Mouse (Mus musculus): Measurements from ENCODE around the gene Znhit3. TPM values are rescaled to one million over a fixed set of nuclear protein-coding genes. Genes with fewer than 3 reads are reported as not detected.

Znhit3 gene
- polyA plus RNA-seq, 1 experiment from 2014 or later, result 91.5 TPM

DNA sequence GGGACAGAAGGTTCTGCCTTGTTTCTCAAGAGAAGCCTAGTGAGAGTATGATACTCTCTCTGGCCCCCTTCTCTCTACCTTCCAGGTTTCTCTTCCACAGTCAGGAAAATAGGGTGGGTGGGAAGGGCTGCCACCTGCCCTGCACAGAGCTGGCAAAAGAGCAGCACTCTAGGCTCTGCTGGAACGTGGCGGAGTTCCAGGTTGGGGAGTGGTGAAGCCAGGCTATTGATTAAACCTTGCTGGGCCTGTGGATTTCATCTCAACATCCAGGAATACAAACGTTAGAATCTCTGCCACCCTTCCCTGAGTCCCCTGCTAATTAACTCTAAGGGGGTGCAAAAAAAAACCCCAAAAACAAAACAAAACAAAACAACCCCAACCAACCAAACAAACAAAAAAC, 32.4 kb upstream of the Znhit3 start:
- Histone ChIP-seq H3K4me1 (peaks cover 20% of the 10 kb centered on the region), H3K27me3 (ENCODE audit: low read depth, poor library complexity, severe bottlenecking) (peaks cover 23% of the 10 kb centered on the region), H3K27ac (no peak overlapping the region), H3K4me3 (no peak overlapping the region), H3K36me3 (no peaks in the 10 kb centered on the region), H3K9me3 (replicated peaks) (no peaks in the 10 kb centered on the region)
- WGBS, result 58% methylated on average over 3 of the region's 3 CpGs
- no peak for DNase-seq (ENCODE audit: low spot score)

GRCm38 (mm10) chr11:84948114-84948513, 31.9 kb upstream of the Znhit3 start:
- no peak overlapping the region for H3K27ac ChIP-seq
- no peak overlapping the region for H3K4me3 ChIP-seq
- no peaks in the 10 kb centered on the region for H3K9me3 ChIP-seq (replicated peaks)
- no peaks in the 10 kb centered on the region for H3K36me3 ChIP-seq
- H3K27me3 ChIP-seq (ENCODE audit: low read depth, poor library complexity, severe bottlenecking), result peaks cover 27% of the 10 kb centered on the region
- 72% methylated on average over 3 of the region's 3 CpGs for WGBS
- peaks cover 23% of the 10 kb centered on the region for H3K4me1 ChIP-seq
- no peak for DNase-seq (ENCODE audit: low spot score)

GRCm38 (mm10) chr11:84947206-84947605, 31.0 kb upstream of the Znhit3 start:
- no peak for DNase-seq (ENCODE audit: low spot score)
- 80% methylated on average over 6 of the region's 6 CpGs for WGBS
- Histone ChIP-seq H3K27me3 (ENCODE audit: low read depth, poor library complexity, severe bottlenecking) (peaks cover 31% of the 10 kb centered on the region), H3K4me3 (no peak overlapping the region), H3K4me1 (peaks cover 23% of the 10 kb centered on the region), H3K9me3 (replicated peaks) (no peaks in the 10 kb centered on the region), H3K27ac (no peak overlapping the region), H3K36me3 (no peaks in the 10 kb centered on the region)

- Histone ChIP-seq H3K27me3 (ENCODE audit: low read depth, poor library complexity, severe bottlenecking) (peaks cover 31% of the 10 kb centered on the region), H3K4me3 (no peak overlapping the region), H3K36me3 (no peaks in the 10 kb centered on the region), H3K27ac (no peak overlapping the region), H3K9me3 (replicated peaks) (no peaks in the 10 kb centered on the region), H3K4me1 (peaks cover 23% of the 10 kb centered on the region)
- WGBS, result 52% methylated on average over 3 of the region's 3 CpGs
- DNase-seq (ENCODE audit: low spot score), result no peak
Measured at GRCm38 (mm10) chr11:84945841-84946240, 29.7 kb upstream of the Znhit3 start.

- Histone ChIP-seq H3K9me3 (replicated peaks) (no peaks in the 10 kb centered on the region), H3K4me1 (peaks cover 23% of the 10 kb centered on the region), H3K4me3 (no peak overlapping the region), H3K27ac (no peak overlapping the region), H3K27me3 (ENCODE audit: low read depth, poor library complexity, severe bottlenecking) (peaks cover 31% of the 10 kb centered on the region), H3K36me3 (no peaks in the 10 kb centered on the region)
- WGBS, result 3% methylated on average over 12 of the region's 12 CpGs
- no peak for DNase-seq (ENCODE audit: low spot score)
Measured at GRCm38 (mm10) chr11:84944639-84945435, 28.7 kb upstream of the Znhit3 start.

DNA sequence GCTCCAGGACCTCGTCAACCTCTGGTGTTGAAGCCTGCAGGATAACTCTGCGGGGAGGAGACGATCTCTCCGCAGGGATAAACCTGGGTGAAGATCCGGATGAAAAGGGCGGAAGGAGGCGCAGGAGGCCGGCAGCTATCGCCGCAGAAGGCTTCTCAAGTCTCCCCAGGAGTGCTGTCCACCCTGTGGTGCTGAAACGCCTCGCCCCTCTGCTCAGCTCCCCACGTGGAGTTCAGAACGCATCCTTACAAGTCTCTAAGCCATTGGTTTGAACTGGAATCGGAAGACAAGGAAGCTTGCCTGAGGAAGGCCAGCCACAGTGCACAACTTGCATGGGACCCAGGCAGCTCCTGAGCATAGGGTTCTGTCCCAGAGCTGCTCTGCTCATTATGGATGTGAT, 27.8 kb upstream of the Znhit3 start:
- no peaks in the 10 kb centered on the region for H3K9me3 ChIP-seq (replicated peaks)
- H3K4me1 ChIP-seq, result peaks cover 23% of the 10 kb centered on the region
- no peaks in the 10 kb centered on the region for H3K36me3 ChIP-seq
- H3K27me3 ChIP-seq (ENCODE audit: low read depth, poor library complexity, severe bottlenecking), result peaks cover 31% of the 10 kb centered on the region
- no peak overlapping the region for H3K27ac ChIP-seq
- H3K4me3 ChIP-seq, result 0 out of 2 replicates have a peak overlapping the region, but pooled peaks have one; percentile 10
- peak; percentile 84 for DNase-seq (ENCODE audit: low spot score)
- under 1% methylated on average over 15 of the region's 15 CpGs for WGBS

GRCm38 (mm10) chr11:84940140-84940539, 24.0 kb upstream of the Znhit3 start:
- DNase-seq (ENCODE audit: low spot score), result no peak
- H3K36me3 ChIP-seq, result no peaks in the 10 kb centered on the region
- H3K4me3 ChIP-seq, result no peak overlapping the region
- WGBS, result 85% methylated on average over 10 of the region's 10 CpGs
- H3K27me3 ChIP-seq (ENCODE audit: low read depth, poor library complexity, severe bottlenecking), result peaks cover 25% of the 10 kb centered on the region
- no peaks in the 10 kb centered on the region for H3K9me3 ChIP-seq (replicated peaks)
- H3K27ac ChIP-seq, result no peak overlapping the region
- H3K4me1 ChIP-seq, result peaks cover 20% of the 10 kb centered on the region

DNA sequence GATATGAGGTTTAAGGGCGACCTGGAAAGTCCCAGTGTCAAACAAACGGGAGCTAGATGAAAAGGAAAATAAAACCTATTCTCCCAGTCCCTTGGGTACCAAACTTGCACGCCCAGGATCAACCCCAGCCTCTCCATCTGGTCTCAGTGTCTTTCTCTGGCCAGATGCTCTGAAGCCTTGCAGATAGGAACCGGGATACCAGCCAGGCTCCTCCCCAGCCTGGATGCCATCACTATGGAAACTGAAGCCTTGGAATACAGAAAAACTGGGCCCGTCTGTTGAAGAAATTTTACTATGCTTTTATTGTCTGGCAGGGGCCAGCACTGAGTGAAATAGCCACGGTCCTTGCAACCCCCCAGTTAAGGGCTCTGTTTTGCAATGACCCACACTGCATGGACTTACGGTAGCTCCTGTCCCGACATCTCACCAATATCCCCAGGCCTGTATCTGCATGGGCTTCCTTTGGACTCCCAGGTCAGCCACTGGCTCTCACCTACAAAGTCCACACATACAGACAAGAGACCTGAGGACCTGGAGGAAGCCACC, 23.4 kb upstream of the Znhit3 start:
- DNase-seq (ENCODE audit: low spot score), result no peak
- WGBS, result 73% methylated on average over 8 of the region's 8 CpGs
- Histone ChIP-seq H3K27me3 (ENCODE audit: low read depth, poor library complexity, severe bottlenecking) (peaks cover 19% of the 10 kb centered on the region), H3K4me3 (no peak overlapping the region), H3K4me1 (peaks cover 14% of the 10 kb centered on the region), H3K9me3 (replicated peaks) (no peaks in the 10 kb centered on the region), H3K36me3 (no peaks in the 10 kb centered on the region), H3K27ac (no peak overlapping the region)

DNA sequence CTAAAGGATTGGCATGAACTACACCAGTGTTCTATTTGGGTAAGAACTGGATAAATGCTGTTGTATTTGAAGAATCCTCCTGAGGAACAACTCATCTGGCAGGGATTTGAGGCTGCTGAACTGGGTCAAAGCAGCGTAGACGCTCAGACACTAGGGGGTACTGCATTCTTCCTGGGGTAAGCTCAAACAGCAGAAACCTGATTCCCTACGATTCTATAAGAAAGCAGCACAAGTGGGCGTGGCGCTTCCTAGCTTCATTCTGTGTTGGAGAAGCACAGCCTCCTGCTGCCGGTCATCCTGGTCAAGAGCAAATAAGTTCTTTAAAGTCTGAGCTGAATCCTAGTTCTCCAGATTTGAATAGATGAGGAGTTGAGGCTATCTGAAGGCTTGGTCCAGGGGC, 16.1 kb upstream of the Znhit3 start:
- H3K36me3 ChIP-seq, result no peaks in the 10 kb centered on the region
- no peak overlapping the region for H3K4me3 ChIP-seq
- no peak overlapping the region for H3K27ac ChIP-seq
- no peak for DNase-seq (ENCODE audit: low spot score)
- H3K9me3 ChIP-seq (replicated peaks), result no peaks in the 10 kb centered on the region
- no peaks in the 10 kb centered on the region for H3K4me1 ChIP-seq
- WGBS, result 16% methylated on average over 6 of the region's 6 CpGs
- H3K27me3 ChIP-seq (ENCODE audit: low read depth, poor library complexity, severe bottlenecking), result no peaks in the 10 kb centered on the region

GRCm38 (mm10) chr11:84920981-84921380, 4.8 kb upstream of the Znhit3 start:
- no peak for DNase-seq (ENCODE audit: low spot score)
- 88% methylated on average over 8 of the region's 8 CpGs for WGBS
- Histone ChIP-seq H3K4me3 (no peak overlapping the region), H3K27ac (no peak overlapping the region), H3K27me3 (ENCODE audit: low read depth, poor library complexity, severe bottlenecking) (no peaks in the 10 kb centered on the region), H3K4me1 (peaks cover 12% of the 10 kb centered on the region), H3K9me3 (replicated peaks) (no peaks in the 10 kb centered on the region), H3K36me3 (no peaks in the 10 kb centered on the region)

- no peaks in the 10 kb centered on the region for H3K27me3 ChIP-seq (ENCODE audit: low read depth, poor library complexity, severe bottlenecking)
- DNase-seq (ENCODE audit: low spot score), result no peak
- H3K27ac ChIP-seq, result no peak overlapping the region
- H3K4me1 ChIP-seq, result peaks cover 19% of the 10 kb centered on the region
- 73% methylated on average over 7 of the region's 7 CpGs for WGBS
- no peaks in the 10 kb centered on the region for H3K36me3 ChIP-seq
- H3K4me3 ChIP-seq, result no peak overlapping the region
- H3K9me3 ChIP-seq (replicated peaks), result no peaks in the 10 kb centered on the region
Measured at GRCm38 (mm10) chr11:84919951-84920350, 3.8 kb upstream of the Znhit3 start.

DNA sequence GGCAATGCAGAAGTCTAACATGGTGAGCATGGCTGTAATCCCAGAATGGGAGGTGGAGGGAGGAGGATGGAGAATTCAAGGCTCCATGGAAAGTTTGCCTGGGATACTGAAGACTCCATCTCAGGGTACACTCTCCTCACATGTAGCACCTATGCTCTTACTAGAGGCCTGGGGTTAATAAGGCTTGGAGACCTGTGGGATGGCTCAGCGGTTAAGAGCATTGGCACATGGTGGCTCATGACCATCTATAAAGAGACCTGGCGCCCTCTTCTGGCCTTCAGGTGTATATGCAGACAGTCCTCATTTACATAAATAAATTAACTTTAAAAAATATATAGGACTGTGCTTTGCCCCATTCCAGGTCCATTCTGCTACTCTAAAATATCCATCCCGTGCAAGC, 3.1 kb upstream of the Znhit3 start:
- Histone ChIP-seq H3K9me3 (replicated peaks) (no peaks in the 10 kb centered on the region), H3K4me1 (peaks cover 23% of the 10 kb centered on the region), H3K36me3 (peaks cover 5% of the 10 kb centered on the region), H3K27ac (no peak overlapping the region), H3K27me3 (ENCODE audit: low read depth, poor library complexity, severe bottlenecking) (no peaks in the 10 kb centered on the region), H3K4me3 (no peak overlapping the region)
- DNase-seq (ENCODE audit: low spot score), result no peak
- WGBS, result 57% methylated on average over 3 of the region's 3 CpGs

- DNase-seq (ENCODE audit: low spot score), result peak; percentile 95
- H3K27ac ChIP-seq, result no peak overlapping the region
- peaks cover 14% of the 10 kb centered on the region for H3K36me3 ChIP-seq
- WGBS, result 7% methylated on average over 16 of the region's 16 CpGs
- peaks cover 26% of the 10 kb centered on the region for H3K4me1 ChIP-seq
- no peaks in the 10 kb centered on the region for H3K9me3 ChIP-seq (replicated peaks)
- peak overlapping the region; percentile 31 for H3K4me3 ChIP-seq
- no peaks in the 10 kb centered on the region for H3K27me3 ChIP-seq (ENCODE audit: low read depth, poor library complexity, severe bottlenecking)
Measured at GRCm38 (mm10) chr11:84918425-84918824, 2.3 kb upstream of the Znhit3 start.
